In genomic region chr4:141129190-141129710, GRCm38 (mm10) we compare ENCODE assay signal across 19 mouse cellular contexts. TPM values are rescaled to one million over a fixed set of nuclear protein-coding genes. Genes with fewer than 3 reads are reported as not detected.
DNase-seq lines count a peak whose midpoint lies in the region; ATAC-seq and TF ChIP-seq lines count a peak whose summit lies in the region.
"Had no signal": no experiment of that assay in that cellular context is flagged by ENCODE, and none has a peak within 500 bp of the region (broad histone marks: within the 10 kb centered on the region; RNA-seq: fewer than 3 reads in every experiment).

No protein-coding gene starts in this region.

- H3K36me3 ChIP-seq in intestine, embryonic 14.5 days (ENCODE audit: control insufficient read depth, insufficient read depth, low read length), result no peaks in the 10 kb centered on the region
- no peaks in the 10 kb centered on the region for H3K36me3 ChIP-seq in intestine, postnatal 0 days (ENCODE audit: control insufficient read depth, insufficient read depth)
- H3K36me3 ChIP-seq in intestine, embryonic 15.5 days, result peaks cover 3% of the 10 kb centered on the region; the same call in 1 of the 2 replicates
- H3K36me3 ChIP-seq in liver, postnatal 0 days (replicated peaks; ENCODE audit: insufficient read depth, low read length), result peaks cover 3% of the 10 kb centered on the region
- no peaks in the 10 kb centered on the region for H3K36me3 ChIP-seq in kidney, embryonic 14.5 days (ENCODE audit: control insufficient read depth, insufficient read depth, low read length)

- H3K4me2 ChIP-seq in intestine, embryonic 14.5 days (ENCODE audit: low read length), result 0 out of 2 replicates have a peak overlapping the region, but pooled peaks have one; percentile 4
- H3K4me2 ChIP-seq in intestine, postnatal 0 days (replicated peaks; ENCODE audit: low read depth), result no peak overlapping the region; the same call in 1 of the 2 replicates
- peak overlapping the region; percentile 26; the same call in 1 of the 2 replicates for H3K4me2 ChIP-seq in intestine, embryonic 15.5 days (replicated peaks)
- 0 out of 2 replicates have a peak overlapping the region, but pooled peaks have one; percentile 9 for H3K4me2 ChIP-seq in liver, postnatal 0 days (ENCODE audit: low read depth, low read length)
- H3K4me2 ChIP-seq in kidney, embryonic 14.5 days (replicated peaks; ENCODE audit: low read depth, low read length), result no peak overlapping the region
- H3K4me2 ChIP-seq: hindbrain, embryonic 14.5 days had no signal

- no peak for TF ChIP-seq CTCF in intestine, postnatal 0 days (IDR thresholded peaks at IDR 0.05; ENCODE audit: low read depth)
- TF ChIP-seq CTCF in liver, postnatal 0 days (IDR thresholded peaks at IDR 0.05; ENCODE audit: low read depth), result no peak

- ATAC-seq in intestine, embryonic 14.5 days (replicated peaks; ENCODE audit: low FRiP score, low TSS enrichment, low read depth), result no peak
- no peak for ATAC-seq in intestine, postnatal 0 days
- ATAC-seq in intestine, embryonic 15.5 days, result no peak
- ATAC-seq in liver, postnatal 0 days, result no peak
- no peak for ATAC-seq in erythroid progenitor cell, adult 5-6 weeks (replicated peaks; ENCODE audit: low FRiP score, poor library complexity, severe bottlenecking)
- no peak for ATAC-seq in kidney, embryonic 14.5 days (ENCODE audit: low FRiP score, low TSS enrichment)

- no peak overlapping the region for H3K4me3 ChIP-seq in intestine, embryonic 14.5 days (ENCODE audit: low read depth, low read length)
- H3K4me3 ChIP-seq in intestine, postnatal 0 days (ENCODE audit: low read depth, low read length), result no peak overlapping the region
- no peak overlapping the region for H3K4me3 ChIP-seq in intestine, embryonic 15.5 days (replicated peaks)
- no peak overlapping the region for H3K4me3 ChIP-seq in liver, postnatal 0 days (ENCODE audit: low read depth, low read length)
- H3K4me3 ChIP-seq in kidney, embryonic 14.5 days (ENCODE audit: low read length), result no peak overlapping the region
- H3K4me3 ChIP-seq: erythroblast, embryonic 14.5 days had no signal

- no peak for DNase-seq in intestine, embryonic 14.5 days (ENCODE audit: low spot score)
- peak; percentile 46 for DNase-seq in MN1 (ENCODE audit: low spot score)
- DNase-seq in liver, postnatal 0 days, result no peak
- no peak for DNase-seq in ovary, postnatal 14 days (ENCODE audit: low spot score)
- DNase-seq: adrenal gland, postnatal 36 days; B cell, adult 2 months; cerebellum, postnatal 25 days; kidney, postnatal 14 days; left cerebral cortex, postnatal 4 days; thymus, adult 2 months had no signal

- TF ChIP-seq EP300 in liver, postnatal 0 days (IDR thresholded peaks at IDR 0.05; ENCODE audit: low read depth), result no peak

- H3K4me1 ChIP-seq in intestine, embryonic 14.5 days (replicated peaks; ENCODE audit: control insufficient read depth, insufficient read depth, low read length), result peaks cover 42% of the 10 kb centered on the region
- peaks cover 25% of the 10 kb centered on the region for H3K4me1 ChIP-seq in intestine, postnatal 0 days (replicated peaks; ENCODE audit: control insufficient read depth, insufficient read depth, low read length)
- peaks cover 51% of the 10 kb centered on the region for H3K4me1 ChIP-seq in intestine, embryonic 15.5 days (replicated peaks)
- peaks cover 28% of the 10 kb centered on the region for H3K4me1 ChIP-seq in liver, postnatal 0 days (ENCODE audit: insufficient read depth)
- peaks cover 38% of the 10 kb centered on the region for H3K4me1 ChIP-seq in kidney, embryonic 14.5 days (ENCODE audit: control insufficient read depth, insufficient read depth, low read length)

- H3K9ac ChIP-seq in intestine, embryonic 14.5 days (ENCODE audit: low read length), result no peak overlapping the region
- H3K9ac ChIP-seq in intestine, postnatal 0 days (ENCODE audit: low read depth, low read length), result no peak overlapping the region
- H3K9ac ChIP-seq in intestine, embryonic 15.5 days, result no peak overlapping the region
- H3K9ac ChIP-seq in liver, postnatal 0 days (replicated peaks), result no peak overlapping the region
- H3K9ac ChIP-seq in kidney, embryonic 14.5 days (ENCODE audit: low read depth, low read length), result no peak overlapping the region
- H3K9ac ChIP-seq: hindbrain, embryonic 14.5 days had no signal

- WGBS in intestine, embryonic 14.5 days, result 30% methylated on average over 6 of the region's 6 CpGs
- WGBS in intestine, postnatal 0 days, result 17% methylated on average over 6 of the region's 6 CpGs
- 17% methylated on average over 6 of the region's 6 CpGs for WGBS in intestine, embryonic 15.5 days
- WGBS in liver, postnatal 0 days (ENCODE audit: insufficient replicate concordance), result 54% methylated on average over 6 of the region's 6 CpGs
- 63% methylated on average over 6 of the region's 6 CpGs for WGBS in kidney, embryonic 14.5 days

- H3K9me3 ChIP-seq in intestine, embryonic 14.5 days (ENCODE audit: control insufficient read depth, low read length), result no peaks in the 10 kb centered on the region
- H3K9me3 ChIP-seq in intestine, postnatal 0 days (ENCODE audit: control insufficient read depth), result no peaks in the 10 kb centered on the region
- no peaks in the 10 kb centered on the region for H3K9me3 ChIP-seq in intestine, embryonic 15.5 days
- no peaks in the 10 kb centered on the region for H3K9me3 ChIP-seq in liver, postnatal 0 days (ENCODE audit: low read length)
- H3K9me3 ChIP-seq in kidney, embryonic 14.5 days (ENCODE audit: control insufficient read depth, low read length), result no peaks in the 10 kb centered on the region
- H3K9me3 ChIP-seq: G1E had no signal

- no peaks in the 10 kb centered on the region for H3K27me3 ChIP-seq in intestine, embryonic 14.5 days (replicated peaks; ENCODE audit: control insufficient read depth, insufficient read depth, low read length)
- H3K27me3 ChIP-seq in intestine, postnatal 0 days (replicated peaks; ENCODE audit: control insufficient read depth, insufficient read depth, low read length), result no peaks in the 10 kb centered on the region
- H3K27me3 ChIP-seq in intestine, embryonic 15.5 days (replicated peaks), result no peaks in the 10 kb centered on the region
- no peaks in the 10 kb centered on the region for H3K27me3 ChIP-seq in liver, postnatal 0 days (ENCODE audit: insufficient read depth, low read length)
- no peaks in the 10 kb centered on the region for H3K27me3 ChIP-seq in kidney, embryonic 14.5 days (ENCODE audit: control insufficient read depth, insufficient read depth, low read length)

- no peak overlapping the region for H3K27ac ChIP-seq in intestine, embryonic 14.5 days (ENCODE audit: low read depth)
- no peak overlapping the region for H3K27ac ChIP-seq in intestine, postnatal 0 days (ENCODE audit: low read depth, low read length)
- H3K27ac ChIP-seq in intestine, embryonic 15.5 days, result peak overlapping the region; percentile 62
- peak overlapping the region; percentile 63 for H3K27ac ChIP-seq in liver, postnatal 0 days (ENCODE audit: low read depth)
- no peak overlapping the region for H3K27ac ChIP-seq in kidney, embryonic 14.5 days (ENCODE audit: low read depth, low read length)
- H3K27ac ChIP-seq: hindbrain, embryonic 14.5 days had no signal

RNA-seq across cellular contexts. Expression of gene Szrd1, which starts 10.3 kb away (rescaled TPM):
- 33.9 and 37.0 TPM in 2 replicates for polyA plus RNA-seq in intestine, embryonic 14.5 days (2014; fragmentation: Nextera tagmentation; extraction: Ambion mirVana)
- polyA plus RNA-seq in intestine, postnatal 0 days (2015; fragmentation: Nextera tagmentation; extraction: Ambion mirVana), result 35.0 TPM in 2 replicates
- polyA plus RNA-seq in intestine, embryonic 15.5 days (2015; fragmentation: Nextera tagmentation; extraction: Ambion mirVana), result 42.7 and 44.3 TPM in 2 replicates
- polyA plus RNA-seq in liver, postnatal 0 days (2015; fragmentation: Nextera tagmentation; extraction: Ambion mirVana), result 16.8 and 17.7 TPM in 2 replicates
- 13.7 and 19.3 TPM in 2 replicates for total RNA-seq in erythroid progenitor cell, adult 5-6 weeks (2015; ENCODE audit: low replicate concordance)
- 14.8 and 20.2 TPM in 2 replicates for total RNA-seq in erythroid progenitor cell, adult 5-6 weeks (2017; ENCODE audit: low replicate concordance)
- polyA plus RNA-seq in kidney, embryonic 14.5 days (2014; fragmentation: Nextera tagmentation; extraction: Ambion mirVana), result 23.3 and 46.4 TPM in 2 replicates

RNA-seq across cellular contexts. Expression of gene Fbxo42, which starts 18.5 kb away (rescaled TPM):
- polyA plus RNA-seq in intestine, embryonic 14.5 days (2014; fragmentation: Nextera tagmentation; extraction: Ambion mirVana), result 25.9 and 26.0 TPM in 2 replicates
- 11.6 and 14.3 TPM in 2 replicates for polyA plus RNA-seq in intestine, postnatal 0 days (2015; fragmentation: Nextera tagmentation; extraction: Ambion mirVana)
- 17.4 and 18.7 TPM in 2 replicates for polyA plus RNA-seq in intestine, embryonic 15.5 days (2015; fragmentation: Nextera tagmentation; extraction: Ambion mirVana)
- polyA plus RNA-seq in liver, postnatal 0 days (2015; fragmentation: Nextera tagmentation; extraction: Ambion mirVana), result 11.2 and 11.7 TPM in 2 replicates
- 37.5 and 43.6 TPM in 2 replicates for total RNA-seq in erythroid progenitor cell, adult 5-6 weeks (2015; ENCODE audit: low replicate concordance)
- 37.2 and 39.9 TPM in 2 replicates for total RNA-seq in erythroid progenitor cell, adult 5-6 weeks (2017; ENCODE audit: low replicate concordance)
- 22.0 and 26.8 TPM in 2 replicates for polyA plus RNA-seq in kidney, embryonic 14.5 days (2014; fragmentation: Nextera tagmentation; extraction: Ambion mirVana)

RNA-seq across cellular contexts. Expression of gene Spata21, which starts 41.1 kb away (rescaled TPM):
- polyA plus RNA-seq in intestine, embryonic 14.5 days (2014; fragmentation: Nextera tagmentation; extraction: Ambion mirVana), result 0.20 and 0.31 TPM in 2 replicates
- 0.12 and 0.33 TPM in 2 replicates for polyA plus RNA-seq in intestine, postnatal 0 days (2015; fragmentation: Nextera tagmentation; extraction: Ambion mirVana)
- polyA plus RNA-seq in intestine, embryonic 15.5 days (2015; fragmentation: Nextera tagmentation; extraction: Ambion mirVana), result not detected in 2 replicates
- not detected in 2 replicates for polyA plus RNA-seq in liver, postnatal 0 days (2015; fragmentation: Nextera tagmentation; extraction: Ambion mirVana)
- not detected in 2 replicates for total RNA-seq in erythroid progenitor cell, adult 5-6 weeks (2015; ENCODE audit: low replicate concordance)
- total RNA-seq in erythroid progenitor cell, adult 5-6 weeks (2017; ENCODE audit: low replicate concordance), result not detected in 2 replicates
- 0.27 and 0.95 TPM in 2 replicates for polyA plus RNA-seq in kidney, embryonic 14.5 days (2014; fragmentation: Nextera tagmentation; extraction: Ambion mirVana)
- total RNA-seq: adrenal gland, postnatal 36 days; G1E; granulocyte monocyte progenitor cell, adult 5-6 weeks; megakaryocyte, adult 5-6 weeks had no signal
- polyA plus RNA-seq: erythroblast, embryonic 14.5 days; G1E had no signal

RNA-seq across cellular contexts. Expression of gene Necap2, which starts 51.1 kb away (rescaled TPM):
- polyA plus RNA-seq in intestine, embryonic 14.5 days (2014; fragmentation: Nextera tagmentation; extraction: Ambion mirVana), result 59.7 and 60.0 TPM in 2 replicates
- polyA plus RNA-seq in intestine, postnatal 0 days (2015; fragmentation: Nextera tagmentation; extraction: Ambion mirVana), result 103 TPM in 2 replicates
- 66.6 and 70.2 TPM in 2 replicates for polyA plus RNA-seq in intestine, embryonic 15.5 days (2015; fragmentation: Nextera tagmentation; extraction: Ambion mirVana)
- 47.1 and 53.0 TPM in 2 replicates for polyA plus RNA-seq in liver, postnatal 0 days (2015; fragmentation: Nextera tagmentation; extraction: Ambion mirVana)
- total RNA-seq in erythroid progenitor cell, adult 5-6 weeks (2015; ENCODE audit: low replicate concordance), result 51.1 and 67.4 TPM in 2 replicates
- 45.2 and 108 TPM in 2 replicates for total RNA-seq in erythroid progenitor cell, adult 5-6 weeks (2017; ENCODE audit: low replicate concordance)
- polyA plus RNA-seq in kidney, embryonic 14.5 days (2014; fragmentation: Nextera tagmentation; extraction: Ambion mirVana), result 64.4 and 79.8 TPM in 2 replicates

Comparison
In these comparisons a context has a peak if more than half of its experiments do, and no peak if none do; other contexts are left out.
1. H3K27ac ChIP-seq: peak in intestine, embryonic 15.5 days (single experiment) and liver, postnatal 0 days (single experiment); none in intestine, embryonic 14.5 days (single experiment), intestine, postnatal 0 days (single experiment) and kidney, embryonic 14.5 days (single experiment).
2. H3K4me2 ChIP-seq: peak in intestine, embryonic 14.5 days (single experiment), intestine, embryonic 15.5 days (single experiment) and liver, postnatal 0 days (single experiment); none in intestine, postnatal 0 days (single experiment) and kidney, embryonic 14.5 days (single experiment).